Mouse (Mus musculus): ENCODE data around the gene Tbc1d1. TPM values are rescaled to one million over a fixed set of nuclear protein-coding genes. Genes with fewer than 3 reads are reported as not detected.

The Tbc1d1 gene
- polyA plus RNA-seq, 1 experiment from 2014 or later, result 27.4 TPM

DNA sequence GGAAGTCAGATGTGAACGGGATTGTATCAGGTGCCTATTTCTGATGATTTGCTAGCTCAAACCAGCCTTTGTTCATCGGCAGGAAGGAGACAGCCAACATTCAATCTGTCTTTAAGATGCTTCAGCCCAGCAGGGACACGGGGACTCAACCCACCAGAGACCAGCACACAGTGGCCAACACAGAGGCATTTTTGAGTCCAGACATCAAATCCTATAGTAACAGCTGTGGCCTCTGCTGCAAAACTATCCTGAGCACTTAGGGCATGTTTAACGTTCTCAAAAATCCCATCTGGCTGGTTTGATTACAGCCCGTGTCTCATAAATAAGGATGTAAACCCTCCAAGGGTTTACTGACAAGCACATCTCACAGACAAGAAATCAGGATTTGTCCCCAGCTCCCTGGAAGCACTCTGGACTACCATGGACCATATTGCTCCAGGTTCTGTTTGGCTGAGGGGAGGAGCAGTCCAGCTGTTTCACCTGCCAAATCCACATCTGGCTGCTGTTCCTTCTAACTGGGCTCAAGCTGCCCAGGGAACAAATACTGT lies 207.8 kb downstream of the Tbc1d1 start:
- Histone ChIP-seq H3K4me3 (ENCODE audit: low read length) (no peak overlapping the region), H3K9ac (ENCODE audit: low read length) (peak overlapping the region; percentile 21; the same call in 1 of the 2 replicates), H3K27ac (ENCODE audit: low read length) (peak overlapping the region; percentile 48), H3K9me3 (replicated peaks; ENCODE audit: control insufficient read depth, low read length) (no peaks in the 10 kb centered on the region), H3K27me3 (ENCODE audit: control insufficient read depth, insufficient read depth, low read length) (no peaks in the 10 kb centered on the region), H3K4me2 (ENCODE audit: low read depth, low read length) (peak overlapping the region; percentile 44; the same call in 1 of the 2 replicates), H3K36me3 (ENCODE audit: control insufficient read depth, insufficient read depth) (no peaks in the 10 kb centered on the region), H3K4me1 (ENCODE audit: control insufficient read depth, insufficient read depth, low read length) (peaks cover 38% of the 10 kb centered on the region)
- no peak for ATAC-seq (replicated peaks; ENCODE audit: extremely low read depth, insufficient read depth, low FRiP score)
- WGBS, result 65% methylated on average over 5 of the region's 5 CpGs

- Histone ChIP-seq H3K36me3 (ENCODE audit: control insufficient read depth, insufficient read depth) (no peaks in the 10 kb centered on the region), H3K4me2 (ENCODE audit: low read depth, low read length) (peak overlapping the region; percentile 44), H3K27me3 (ENCODE audit: control insufficient read depth, insufficient read depth, low read length) (no peaks in the 10 kb centered on the region), H3K4me1 (ENCODE audit: control insufficient read depth, insufficient read depth, low read length) (peaks cover 34% of the 10 kb centered on the region), H3K9me3 (replicated peaks; ENCODE audit: control insufficient read depth, low read length) (no peaks in the 10 kb centered on the region), H3K4me3 (ENCODE audit: low read length) (no peak overlapping the region), H3K27ac (ENCODE audit: low read length) (peak overlapping the region; percentile 48), H3K9ac (ENCODE audit: low read length) (peak overlapping the region; percentile 21; the same call in 1 of the 2 replicates)
- 37% methylated on average over 7 of the region's 7 CpGs for WGBS
- ATAC-seq (replicated peaks; ENCODE audit: extremely low read depth, insufficient read depth, low FRiP score), result peak; percentile 69
Measured at GRCm38 (mm10) chr5:64364432-64365125, 208.5 kb downstream of the Tbc1d1 start.

DNA sequence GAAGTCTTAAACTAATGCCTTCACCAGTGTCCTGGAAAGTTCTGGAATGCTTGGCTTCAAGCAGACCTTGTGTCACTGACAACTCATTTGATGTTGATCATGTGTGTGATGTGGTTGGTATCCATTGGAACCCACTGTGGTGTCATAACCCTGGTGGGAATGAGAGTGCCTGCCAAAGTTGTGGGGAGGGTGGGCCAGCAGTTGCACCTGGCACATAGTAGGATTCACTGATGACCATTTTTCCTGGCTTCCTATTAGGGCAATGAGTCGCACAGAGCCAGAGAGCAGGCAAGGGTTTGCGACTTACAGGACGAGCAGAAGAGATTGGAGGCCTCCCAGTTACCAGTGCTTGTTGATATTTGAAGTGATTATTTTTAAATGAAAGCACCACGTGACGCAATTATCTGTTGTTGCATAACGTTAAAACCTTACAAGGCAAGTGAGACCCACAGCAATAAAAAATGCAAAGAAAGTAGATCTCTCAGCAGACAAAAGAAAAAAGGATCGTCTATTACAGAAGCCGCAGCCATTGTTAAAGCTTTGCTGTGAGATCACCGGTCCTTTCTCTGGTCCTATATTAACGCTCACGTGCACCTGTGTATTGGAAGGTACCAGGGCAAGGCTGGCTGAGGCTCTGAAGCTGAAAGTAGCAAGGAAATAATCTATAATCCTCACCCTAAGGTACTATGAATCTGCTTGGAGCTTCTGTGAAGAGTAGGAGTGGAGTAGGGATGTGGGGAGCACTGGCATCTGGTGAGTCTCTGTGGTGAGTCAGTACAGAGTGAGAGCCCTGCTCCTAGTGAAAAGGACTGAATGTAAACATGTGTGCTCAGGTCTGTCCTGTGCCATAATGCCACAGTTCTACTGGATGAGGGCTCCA lies 209.3 kb downstream of the Tbc1d1 start:
- Histone ChIP-seq H3K4me2 (ENCODE audit: low read depth, low read length) (no peak overlapping the region), H3K4me3 (ENCODE audit: low read length) (no peak overlapping the region), H3K27ac (ENCODE audit: low read length) (no peak overlapping the region), H3K9ac (ENCODE audit: low read length) (no peak overlapping the region), H3K9me3 (replicated peaks; ENCODE audit: control insufficient read depth, low read length) (no peaks in the 10 kb centered on the region), H3K4me1 (ENCODE audit: control insufficient read depth, insufficient read depth, low read length) (peaks cover 31% of the 10 kb centered on the region), H3K36me3 (ENCODE audit: control insufficient read depth, insufficient read depth) (no peaks in the 10 kb centered on the region), H3K27me3 (ENCODE audit: control insufficient read depth, insufficient read depth, low read length) (no peaks in the 10 kb centered on the region)
- no peak for ATAC-seq (replicated peaks; ENCODE audit: extremely low read depth, insufficient read depth, low FRiP score)
- WGBS, result 80% methylated on average over 11 of the region's 11 CpGs

DNA sequence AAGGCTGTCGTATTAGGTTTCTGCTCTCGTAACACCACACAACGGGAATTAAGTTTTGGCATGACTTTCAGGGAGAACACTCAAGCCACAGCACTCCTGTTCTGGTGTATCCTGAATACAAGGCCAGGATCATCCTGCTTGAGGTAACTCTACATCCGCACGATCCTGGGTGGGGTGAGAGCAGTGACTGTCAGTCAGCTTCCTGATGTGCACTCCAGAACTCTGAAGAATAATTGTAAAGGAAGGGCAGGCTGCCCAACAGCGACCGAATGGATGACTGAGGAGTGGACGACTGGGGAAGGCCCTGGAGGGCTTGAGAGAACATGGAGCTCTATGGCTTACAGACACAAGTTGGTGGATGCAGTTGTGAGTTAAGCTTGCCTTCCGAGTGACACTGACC lies 210.0 kb downstream of the Tbc1d1 start:
- Histone ChIP-seq H3K9ac (ENCODE audit: low read length) (no peak overlapping the region), H3K27me3 (ENCODE audit: control insufficient read depth, insufficient read depth, low read length) (no peaks in the 10 kb centered on the region), H3K4me2 (ENCODE audit: low read depth, low read length) (no peak overlapping the region), H3K36me3 (ENCODE audit: control insufficient read depth, insufficient read depth) (no peaks in the 10 kb centered on the region), H3K4me1 (ENCODE audit: control insufficient read depth, insufficient read depth, low read length) (peaks cover 31% of the 10 kb centered on the region), H3K4me3 (ENCODE audit: low read length) (no peak overlapping the region), H3K27ac (ENCODE audit: low read length) (no peak overlapping the region), H3K9me3 (replicated peaks; ENCODE audit: control insufficient read depth, low read length) (no peaks in the 10 kb centered on the region)
- ATAC-seq (replicated peaks; ENCODE audit: extremely low read depth, insufficient read depth, low FRiP score), result no peak
- 81% methylated on average over 9 of the region's 9 CpGs for WGBS

GRCm38 (mm10) chr5:64367426-64367825 lies 211.3 kb downstream of the Tbc1d1 start:
- no peaks in the 10 kb centered on the region for H3K27me3 ChIP-seq (ENCODE audit: control insufficient read depth, insufficient read depth, low read length)
- H3K9me3 ChIP-seq (replicated peaks; ENCODE audit: control insufficient read depth, low read length), result no peaks in the 10 kb centered on the region
- H3K27ac ChIP-seq (ENCODE audit: low read length), result peak overlapping the region; percentile 78
- ATAC-seq (replicated peaks; ENCODE audit: extremely low read depth, insufficient read depth, low FRiP score), result peak; percentile 81
- 28% methylated on average over 8 of the region's 8 CpGs for WGBS
- 0 out of 2 replicates have a peak overlapping the region, but pooled peaks have one; percentile 21 for H3K9ac ChIP-seq (ENCODE audit: low read length)
- no peak overlapping the region for H3K4me3 ChIP-seq (ENCODE audit: low read length)
- no peaks in the 10 kb centered on the region for H3K36me3 ChIP-seq (ENCODE audit: control insufficient read depth, insufficient read depth)
- peak overlapping the region; percentile 11; the same call in 1 of the 2 replicates for H3K4me2 ChIP-seq (ENCODE audit: low read depth, low read length)
- peaks cover 31% of the 10 kb centered on the region for H3K4me1 ChIP-seq (ENCODE audit: control insufficient read depth, insufficient read depth, low read length)

GRCm38 (mm10) chr5:64371331-64371831 lies 215.3 kb downstream of the Tbc1d1 start:
- Histone ChIP-seq H3K9me3 (replicated peaks; ENCODE audit: control insufficient read depth, low read length) (no peaks in the 10 kb centered on the region), H3K27ac (ENCODE audit: low read length) (no peak overlapping the region), H3K9ac (ENCODE audit: low read length) (no peak overlapping the region), H3K4me1 (ENCODE audit: control insufficient read depth, insufficient read depth, low read length) (peaks cover 19% of the 10 kb centered on the region), H3K27me3 (ENCODE audit: control insufficient read depth, insufficient read depth, low read length) (no peaks in the 10 kb centered on the region), H3K4me3 (ENCODE audit: low read length) (no peak overlapping the region), H3K36me3 (ENCODE audit: control insufficient read depth, insufficient read depth) (no peaks in the 10 kb centered on the region), H3K4me2 (ENCODE audit: low read depth, low read length) (no peak overlapping the region)
- ATAC-seq (replicated peaks; ENCODE audit: extremely low read depth, insufficient read depth, low FRiP score), result no peak

DNA sequence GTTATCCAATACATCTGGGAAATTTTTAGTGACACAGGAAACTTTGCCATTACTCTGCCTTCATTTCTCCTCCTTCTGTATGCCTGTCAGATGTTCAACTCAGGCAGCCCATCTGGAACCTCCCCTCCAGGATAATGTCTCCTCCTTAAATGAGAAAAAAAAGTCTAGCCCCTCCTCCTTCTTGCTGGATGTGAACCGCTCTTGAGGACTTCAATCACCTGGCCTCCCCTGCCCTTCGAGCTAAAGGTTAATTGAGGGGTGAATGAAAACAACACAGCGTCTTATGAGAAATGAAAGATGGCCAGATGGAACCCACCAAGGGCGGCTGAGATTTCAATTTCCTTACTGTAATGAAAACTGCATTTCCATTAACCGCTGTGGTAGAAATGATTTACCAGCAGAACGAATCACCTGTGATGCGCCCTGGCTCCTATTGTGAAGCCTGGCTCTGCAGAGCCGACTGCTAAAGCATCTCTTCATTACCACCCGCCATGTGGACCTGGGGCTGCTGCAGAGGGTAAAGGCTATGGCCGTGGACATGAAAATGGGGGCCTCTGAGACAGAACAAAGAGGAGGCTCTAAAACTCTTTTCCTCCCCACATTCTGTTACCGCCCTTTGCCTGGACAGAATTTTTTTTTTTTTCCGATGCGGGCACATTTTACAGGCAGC lies 216.3 kb downstream of the Tbc1d1 start:
- H3K36me3 ChIP-seq (ENCODE audit: control insufficient read depth, insufficient read depth), result no peaks in the 10 kb centered on the region
- no peak overlapping the region for H3K4me2 ChIP-seq (ENCODE audit: low read depth, low read length)
- peaks cover 16% of the 10 kb centered on the region for H3K4me1 ChIP-seq (ENCODE audit: control insufficient read depth, insufficient read depth, low read length)
- whole genome bisulfite sequencing, result 85% methylated on average over 13 of the region's 13 CpGs
- no peak for ATAC-seq (replicated peaks; ENCODE audit: extremely low read depth, insufficient read depth, low FRiP score)
- no peaks in the 10 kb centered on the region for H3K27me3 ChIP-seq (ENCODE audit: control insufficient read depth, insufficient read depth, low read length)
- H3K4me3 ChIP-seq (ENCODE audit: low read length), result no peak overlapping the region
- no peak overlapping the region for H3K9ac ChIP-seq (ENCODE audit: low read length)
- H3K9me3 ChIP-seq (replicated peaks; ENCODE audit: control insufficient read depth, low read length), result no peaks in the 10 kb centered on the region
- no peak overlapping the region for H3K27ac ChIP-seq (ENCODE audit: low read length)

DNA sequence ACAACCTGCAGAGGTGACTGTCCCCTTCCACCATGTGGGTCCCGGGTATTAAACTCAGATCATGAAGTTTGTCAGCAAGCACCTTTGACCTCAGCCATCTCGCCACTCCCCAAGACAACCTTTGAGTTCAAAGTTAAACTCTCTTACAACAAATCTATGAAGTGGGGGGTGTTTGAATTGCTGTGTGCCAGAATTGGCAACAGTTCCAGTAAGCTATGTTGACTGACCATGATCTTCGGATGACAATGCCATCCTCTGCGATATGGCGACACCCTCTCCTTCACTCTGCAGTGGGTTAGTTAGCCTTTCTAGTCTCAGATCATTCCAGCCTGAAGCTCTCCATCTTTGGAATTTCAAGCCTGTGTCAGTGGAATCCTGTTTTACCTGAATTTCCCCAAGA lies 217.6 kb downstream of the Tbc1d1 start:
- no peak overlapping the region for H3K4me3 ChIP-seq (ENCODE audit: low read length)
- H3K9me3 ChIP-seq (replicated peaks; ENCODE audit: control insufficient read depth, low read length), result no peaks in the 10 kb centered on the region
- H3K9ac ChIP-seq (ENCODE audit: low read length), result no peak overlapping the region
- H3K36me3 ChIP-seq (ENCODE audit: control insufficient read depth, insufficient read depth), result no peaks in the 10 kb centered on the region
- peaks cover 8% of the 10 kb centered on the region; the same call in 1 of the 2 replicates for H3K4me1 ChIP-seq (ENCODE audit: control insufficient read depth, insufficient read depth, low read length)
- WGBS, result 84% methylated on average over 5 of the region's 5 CpGs
- no peak overlapping the region for H3K4me2 ChIP-seq (ENCODE audit: low read depth, low read length)
- no peaks in the 10 kb centered on the region for H3K27me3 ChIP-seq (ENCODE audit: control insufficient read depth, insufficient read depth, low read length)
- no peak overlapping the region for H3K27ac ChIP-seq (ENCODE audit: low read length)
- no peak for ATAC-seq (replicated peaks; ENCODE audit: extremely low read depth, insufficient read depth, low FRiP score)

Data from heart, embryonic 16.5 days (tissue).